Mouse (Mus musculus) liver, embryonic 12.5 days (tissue): ENCODE measurements around the gene Car4. TPM values are rescaled to one million over a fixed set of nuclear protein-coding genes. Genes with fewer than 3 reads are reported as not detected.

ENCODE experiments used
- polyA plus RNA-seq: library from polyadenylated mRNA; unstranded; fragments of >200 nt; fragmentation: Nextera tagmentation; extraction: Ambion mirVana; gene quantifications from 2 replicates; pipeline ENCODE4 v1.2.1, GENCODE M21; 2016

The Car4 gene
- polyA plus RNA-seq, 1 experiment from 2014 or later = 3.1 TPM

Other genes starting within 250 kb of the Car4 start
- gene Mrm1, start 138.3 kb upstream of the Car4 start, polyA plus RNA-seq = 18.6 and 20.6 TPM in 2 replicates
- 213 and 219 TPM in 2 replicates for gene Dhrs11, start 128.8 kb upstream of the Car4 start, polyA plus RNA-seq
- gene Ggnbp2, start 87.0 kb upstream of the Car4 start, polyA plus RNA-seq = 75.5 and 76.8 TPM in 2 replicates
- 7.6 TPM in 2 replicates for gene Myo19, start 77.6 kb upstream of the Car4 start, polyA plus RNA-seq
- gene Pigw, start 77.5 kb upstream of the Car4 start, polyA plus RNA-seq = 2.6 and 3.2 TPM in 2 replicates
- gene Znhit3, start 41.4 kb upstream of the Car4 start, polyA plus RNA-seq = 60.0 and 62.4 TPM in 2 replicates
- 10.6 and 12.0 TPM in 2 replicates for gene Usp32, start 182.4 kb downstream of the Car4 start, polyA plus RNA-seq
- not detected in 2 replicates for gene 1700125H20Rik, start 212.6 kb downstream of the Car4 start, polyA plus RNA-seq